Mouse (Mus musculus): ENCODE data around the gene Gm15127. TPM values are rescaled to one million over a fixed set of nuclear protein-coding genes. Genes with fewer than 3 reads are reported as not detected.
"Not testable (repeated sequence)": the region's sequence is repeated elsewhere in the genome, so short reads cannot be mapped to it uniquely, and the experiment has no call there.

Gm15127 gene
- not detected in 2 replicates for polyA plus RNA-seq (2015; fragmentation: Nextera tagmentation; extraction: Ambion mirVana)

GRCm38 (mm10) chrX:148663298-148663697, at the start of gene Gm15127:
Gm15127 (plus strand) TSS chrX:148663598.
- H3K4me1 ChIP-seq; H3K27ac ChIP-seq; H3K27me3 ChIP-seq; H3K36me3 ChIP-seq; ATAC-seq (ENCODE audit: insufficient number of reproducible peaks, low FRiP score, low TSS enrichment, low read depth); H3K9ac ChIP-seq; H3K9me3 ChIP-seq; H3K4me2 ChIP-seq; H3K4me3 ChIP-seq: not testable (repeated sequence)
- 67% methylated on average over 3 of the region's 4 CpGs for WGBS

GRCm38 (mm10) chrX:148615053-148615452, 48.3 kb upstream of the Gm15127 start, which contains the start of gene Gm8334:
Gm8334 (minus strand) TSS chrX:148615153.
- not testable (repeated sequence) for H3K9me3 ChIP-seq; H3K4me1 ChIP-seq; H3K36me3 ChIP-seq; H3K4me2 ChIP-seq; H3K4me3 ChIP-seq; H3K9ac ChIP-seq; H3K27ac ChIP-seq; H3K27me3 ChIP-seq; ATAC-seq (ENCODE audit: insufficient number of reproducible peaks, low FRiP score, low TSS enrichment, low read depth)
- WGBS = 82% methylated on average over 4 of the region's 7 CpGs

GRCm38 (mm10) chrX:148676290-148676689, 12.9 kb downstream of the Gm15127 start:
- H3K4me3 ChIP-seq; H3K27me3 ChIP-seq; H3K4me2 ChIP-seq; H3K27ac ChIP-seq; H3K9ac ChIP-seq; ATAC-seq (ENCODE audit: insufficient number of reproducible peaks, low FRiP score, low TSS enrichment, low read depth); H3K4me1 ChIP-seq; H3K9me3 ChIP-seq; H3K36me3 ChIP-seq: not testable (repeated sequence)
- WGBS = 11% methylated on average over 1 of the region's 1 CpGs

Other genes with a start within 250 kb of the Gm15127 start
- gene Gm15114, start 174.6 kb upstream of the Gm15127 start, polyA plus RNA-seq (2015; fragmentation: Nextera tagmentation; extraction: Ambion mirVana) = not detected in 2 replicates
- not detected in 2 replicates for gene Gm8334, start 48.4 kb upstream of the Gm15127 start, polyA plus RNA-seq (2015; fragmentation: Nextera tagmentation; extraction: Ambion mirVana)
- gene Luzp4, start 194.0 kb downstream of the Gm15127 start, polyA plus RNA-seq (2015; fragmentation: Nextera tagmentation; extraction: Ambion mirVana) = not detected in 2 replicates

Measured in limb, embryonic 15.5 days (tissue).